Mouse (Mus musculus): ENCODE data around the gene Hdgf. TPM values are rescaled to one million over a fixed set of nuclear protein-coding genes. Genes with fewer than 3 reads are reported as not detected.

The Hdgf gene
- polyA plus RNA-seq, 1 experiment = 78.7 TPM

DNA sequence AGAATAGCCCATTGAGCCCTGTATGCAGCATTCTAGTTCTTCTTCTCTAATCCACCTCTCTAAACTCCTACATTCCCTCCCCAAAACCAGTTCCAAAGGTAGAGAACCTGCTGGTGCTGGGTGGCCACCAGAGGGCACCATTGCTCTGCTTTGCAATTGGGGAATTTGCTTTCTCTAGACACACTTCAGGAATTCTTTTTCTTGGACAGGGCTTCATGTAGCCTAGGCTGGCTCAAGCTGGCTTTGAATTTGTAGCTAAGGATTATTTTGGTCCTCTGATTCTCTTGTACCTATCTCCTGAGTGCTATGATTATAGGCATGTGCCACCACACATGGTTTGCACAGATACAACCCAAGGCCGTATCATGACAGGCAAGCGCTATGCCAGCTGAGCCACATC is 29.7 kb downstream of the Hdgf start:
- WGBS = 95% methylated on average over 2 of the region's 2 CpGs
- no peak for DNase-seq (ENCODE audit: low read depth, low spot score)

DNA sequence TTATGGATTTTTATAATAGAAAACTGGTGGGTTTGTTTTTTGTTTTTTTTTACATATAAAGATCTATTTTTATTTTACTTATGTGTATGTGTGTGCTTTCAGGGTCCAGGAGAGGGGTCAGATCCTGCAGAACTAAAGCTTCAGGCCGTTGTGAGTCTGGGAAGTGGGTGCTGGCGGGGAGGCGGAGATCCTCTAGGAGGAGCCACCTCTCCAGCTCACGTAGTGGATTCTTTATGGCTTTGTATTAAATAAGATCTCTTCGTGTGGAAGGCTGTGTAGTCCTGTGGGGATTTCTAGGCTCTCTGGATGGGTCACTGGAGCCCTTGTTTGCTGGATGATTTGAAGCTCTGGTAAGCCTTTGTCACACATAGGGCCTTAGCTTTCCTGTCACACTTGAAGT is 34.5 kb downstream of the Hdgf start:
- 67% methylated on average over 5 of the region's 5 CpGs for WGBS
- DNase-seq (ENCODE audit: low read depth, low spot score) = no peak

DNA sequence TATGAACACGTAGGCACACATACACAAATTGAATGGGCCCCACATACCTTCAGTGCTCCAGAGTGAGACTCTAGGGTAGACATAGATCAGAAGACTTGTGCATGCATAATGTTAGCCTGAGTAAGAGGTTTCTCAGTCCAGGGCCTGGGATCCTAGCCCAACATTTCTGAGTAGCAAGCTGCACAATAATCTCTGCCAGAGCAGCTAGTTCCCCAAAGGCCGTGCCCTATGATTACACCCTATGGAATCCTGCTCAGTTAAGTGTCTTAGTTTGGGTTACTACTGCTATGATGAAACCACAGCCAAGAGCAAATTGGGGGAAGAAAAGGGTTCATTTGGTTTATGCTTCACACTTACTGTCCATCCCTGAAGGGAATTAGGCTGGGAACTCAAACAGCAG is 36.4 kb downstream of the Hdgf start:
- DNase-seq (ENCODE audit: low read depth, low spot score) = no peak
- 91% methylated on average over 2 of the region's 2 CpGs for WGBS

DNA sequence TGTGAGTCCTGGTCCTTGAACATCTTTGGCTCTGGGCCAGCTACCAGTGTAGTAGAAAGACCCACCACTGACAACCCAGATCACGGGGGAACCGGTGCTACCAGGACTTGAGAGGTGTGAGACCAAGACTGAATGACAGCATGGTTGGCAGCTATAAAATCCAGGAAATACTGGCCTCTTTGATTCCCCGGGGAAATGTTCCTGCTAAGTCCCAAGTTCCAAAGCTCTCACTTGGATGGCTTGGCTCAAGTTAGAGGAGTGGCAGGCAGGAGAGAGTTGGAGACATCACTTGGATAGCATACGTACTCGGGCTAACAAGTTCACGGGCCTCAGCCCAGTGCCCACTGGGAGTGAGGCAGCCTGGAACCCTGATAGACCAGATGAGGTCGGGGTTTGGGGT is 37.5 kb downstream of the Hdgf start:
- WGBS = 56% methylated on average over 7 of the region's 7 CpGs
- DNase-seq (ENCODE audit: low read depth, low spot score) = no peak

DNA sequence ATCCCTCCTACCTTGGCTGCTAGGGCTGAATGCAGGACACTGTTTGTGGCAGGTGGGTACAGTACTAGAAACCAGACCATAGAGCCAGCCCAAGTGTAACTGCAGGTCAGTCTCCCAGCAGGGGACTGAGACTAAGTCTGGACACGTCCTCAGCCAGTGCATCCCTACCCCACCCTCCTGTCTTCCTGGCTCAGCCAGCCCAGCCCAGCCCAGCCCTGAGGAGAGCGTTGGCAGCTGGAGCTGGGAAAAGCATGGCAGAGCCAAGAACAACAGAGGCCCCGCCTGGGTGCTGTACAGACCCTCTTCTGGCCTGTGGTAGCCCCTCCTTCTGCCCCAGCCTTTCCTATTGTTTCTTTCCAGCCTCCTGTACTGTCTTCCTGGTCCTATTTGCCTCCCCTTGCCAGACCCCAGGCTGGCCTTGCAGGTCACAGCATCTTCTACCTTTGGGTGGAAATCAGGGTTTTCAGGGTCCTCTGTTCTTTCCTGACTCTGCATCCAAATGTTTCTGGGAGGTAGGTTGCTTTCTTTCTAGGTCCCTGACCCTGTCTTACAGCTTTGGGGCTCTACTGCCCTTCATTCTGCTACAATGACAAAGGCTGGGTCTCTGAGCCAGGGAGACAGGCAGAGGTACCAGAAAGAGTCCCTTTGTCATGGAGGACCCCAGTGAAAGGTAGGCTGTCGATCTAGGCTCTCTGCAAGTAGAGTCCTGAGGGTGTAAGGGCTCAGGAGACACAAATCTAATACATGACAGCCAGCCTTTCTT is 38.9 kb downstream of the Hdgf start:
- WGBS = 18% methylated on average over 4 of the region's 4 CpGs
- DNase-seq (ENCODE audit: low read depth, low spot score) = no peak

DNA sequence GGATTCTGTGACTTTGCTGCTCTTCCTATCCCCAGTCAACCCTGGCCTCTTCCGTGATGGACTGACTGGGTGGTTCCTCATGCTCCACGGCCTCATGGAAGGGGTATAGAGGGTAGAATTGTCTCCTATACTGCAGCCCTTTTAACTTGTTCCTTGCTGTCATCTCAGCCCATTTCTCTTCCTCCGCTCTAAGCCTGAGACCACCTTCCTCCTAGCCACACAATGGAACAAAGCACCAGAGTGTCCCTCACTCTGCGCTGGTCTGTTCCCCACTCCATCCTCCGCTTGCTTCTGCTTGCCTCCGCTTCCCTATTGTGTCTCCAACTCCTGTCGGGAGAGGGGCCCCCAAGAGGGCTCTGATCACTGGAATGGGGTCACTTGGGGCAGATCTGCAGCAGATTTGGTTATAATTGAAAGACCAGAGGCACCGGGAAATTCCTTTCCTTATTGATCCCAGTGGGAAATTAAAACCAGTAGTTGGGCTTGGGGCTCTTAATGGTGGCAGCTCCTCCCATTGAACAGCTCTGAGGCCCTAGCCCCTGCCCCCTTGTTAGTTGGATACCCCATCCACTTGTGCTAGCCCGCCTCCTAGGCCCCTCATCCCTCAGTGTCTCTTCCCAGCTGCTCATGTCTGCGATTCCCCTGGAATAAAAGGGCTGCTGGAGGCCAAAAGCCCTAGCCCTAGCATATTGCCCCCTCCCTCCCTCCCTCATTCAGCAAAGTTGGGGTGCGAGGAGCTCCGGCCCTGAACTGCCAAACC is 39.8 kb downstream of the Hdgf start:
- 63% methylated on average over 12 of the region's 12 CpGs for WGBS
- DNase-seq (ENCODE audit: low read depth, low spot score) = no peak

DNA sequence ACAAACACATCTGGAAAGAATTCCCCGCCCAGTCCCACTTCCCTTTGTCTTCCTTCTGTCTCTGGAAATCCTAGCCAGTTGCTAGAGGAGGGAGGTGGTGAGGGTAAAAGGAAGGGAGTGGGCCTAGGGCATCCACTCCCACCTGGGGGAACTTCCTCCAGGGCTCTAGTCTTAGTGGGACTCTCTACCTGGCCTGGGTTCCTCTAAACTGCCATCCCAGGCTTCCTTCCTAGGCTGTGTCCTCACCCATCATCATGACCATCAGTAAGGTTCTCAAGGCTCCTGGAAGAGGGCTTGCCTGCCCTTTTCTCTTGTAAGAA is 40.4 kb downstream of the Hdgf start:
- 55% methylated on average over 1 of the region's 1 CpGs for WGBS
- no peak for DNase-seq (ENCODE audit: low read depth, low spot score)

DNA sequence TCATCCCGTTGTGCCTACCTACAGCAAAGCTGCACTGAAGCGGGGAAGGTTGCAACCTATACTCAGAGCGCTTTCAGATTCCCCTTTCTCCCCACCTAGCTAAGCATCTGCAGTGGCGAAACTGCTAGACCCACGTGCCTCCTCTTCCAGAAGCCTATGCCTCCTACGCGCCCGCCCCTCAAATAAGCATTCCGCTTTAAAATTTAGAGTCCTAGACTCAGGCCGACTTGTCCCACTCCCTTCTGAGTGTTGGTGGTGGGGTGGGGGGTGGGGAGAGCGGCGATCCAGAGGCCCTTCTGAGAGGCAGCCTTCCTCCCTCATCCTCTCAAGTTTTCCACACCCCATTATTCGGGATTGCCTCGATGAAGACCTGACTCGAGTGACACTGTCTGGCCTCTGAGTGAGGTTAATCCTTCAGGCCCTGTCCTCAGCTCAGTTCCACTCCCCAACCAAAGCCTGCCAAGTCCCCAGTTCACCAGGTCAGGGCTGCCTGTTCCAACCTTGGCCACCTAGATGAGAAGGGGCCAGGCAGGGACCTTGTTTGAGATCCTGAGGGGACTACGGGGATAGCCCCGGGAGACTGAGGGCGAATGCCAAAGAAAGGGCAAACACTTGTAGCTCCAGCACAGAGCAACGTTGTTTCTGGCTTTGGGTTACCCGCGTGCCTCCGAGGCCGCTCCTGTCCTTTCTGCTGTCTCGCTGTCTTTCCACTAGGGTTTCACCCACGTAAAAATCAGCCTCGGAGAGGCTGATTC is 41.1 kb downstream of the Hdgf start:
- 16% methylated on average over 26 of the region's 26 CpGs for WGBS
- no peak for DNase-seq (ENCODE audit: low read depth, low spot score)

DNA sequence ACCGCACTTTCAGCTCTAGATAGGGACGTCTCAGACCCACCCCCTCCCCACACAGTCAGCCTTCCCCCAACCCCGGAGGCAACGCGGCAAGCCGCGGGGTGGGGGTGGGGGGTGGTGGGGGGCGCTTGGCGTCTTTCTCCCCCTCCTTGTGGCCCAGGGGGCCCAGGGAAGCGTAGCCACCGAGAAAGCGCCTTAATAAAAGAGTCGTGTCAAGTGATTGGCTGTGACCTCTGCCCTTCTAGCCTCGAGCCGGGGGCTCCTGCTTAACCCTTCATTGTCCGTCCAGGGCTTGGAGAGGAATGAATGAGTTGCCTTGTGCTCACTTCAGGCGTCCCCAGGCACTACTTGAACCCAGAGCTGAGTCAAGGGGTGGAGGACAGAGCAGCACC is 41.7 kb downstream of the Hdgf start:
- no peak for DNase-seq (ENCODE audit: low read depth, low spot score)
- WGBS = 3% methylated on average over 17 of the region's 17 CpGs

DNA sequence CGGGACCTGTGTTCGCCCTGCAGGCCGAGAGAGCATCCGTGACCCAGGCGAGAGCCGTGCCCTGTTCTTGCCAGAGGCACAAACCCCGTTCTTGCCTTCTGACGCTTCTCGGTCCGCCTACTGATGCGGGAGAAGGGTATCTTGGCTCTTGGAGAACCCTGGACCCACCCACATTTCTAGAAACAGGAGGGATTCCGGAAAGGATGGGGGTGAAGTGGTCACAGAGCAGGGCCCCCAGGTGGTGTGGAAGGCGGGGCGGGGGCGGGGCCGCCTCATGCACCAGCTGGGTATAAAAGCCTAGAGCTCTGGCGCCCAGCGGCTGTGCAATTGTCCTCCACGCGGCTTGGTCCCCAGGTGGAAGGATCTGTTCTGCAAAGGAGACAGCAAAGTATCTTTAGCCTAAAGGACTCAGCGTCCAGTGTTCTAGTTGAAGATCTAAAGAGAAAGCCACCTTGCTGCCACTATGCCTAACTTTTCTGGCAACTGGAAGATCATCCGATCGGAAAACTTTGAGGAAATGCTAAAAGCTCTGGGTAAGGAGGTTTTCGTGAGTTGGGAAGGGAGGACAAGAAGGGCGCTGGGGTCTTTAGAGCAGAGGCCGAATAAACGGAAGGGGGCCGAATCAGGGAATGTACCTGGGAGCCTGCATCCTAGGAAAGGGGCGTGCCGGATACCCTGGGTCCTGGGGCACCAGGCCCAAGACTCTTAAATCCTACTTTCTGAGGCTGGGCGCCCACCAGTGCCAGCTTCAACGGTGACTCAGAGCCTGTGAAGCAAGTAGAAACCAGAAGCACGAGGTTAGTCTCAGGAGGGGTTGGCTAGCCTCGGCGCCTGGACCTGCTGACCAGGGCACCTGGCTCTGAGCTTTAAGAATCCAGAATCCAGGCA is 42.5 kb downstream of the Hdgf start, which contains the start of gene Crabp2:
Gene Crabp2 (plus strand): TSS at position 289 of the 888 bp plus-strand sequence.
- no peak for DNase-seq (ENCODE audit: low read depth, low spot score)
- 6% methylated on average over 35 of the region's 35 CpGs for WGBS

DNA sequence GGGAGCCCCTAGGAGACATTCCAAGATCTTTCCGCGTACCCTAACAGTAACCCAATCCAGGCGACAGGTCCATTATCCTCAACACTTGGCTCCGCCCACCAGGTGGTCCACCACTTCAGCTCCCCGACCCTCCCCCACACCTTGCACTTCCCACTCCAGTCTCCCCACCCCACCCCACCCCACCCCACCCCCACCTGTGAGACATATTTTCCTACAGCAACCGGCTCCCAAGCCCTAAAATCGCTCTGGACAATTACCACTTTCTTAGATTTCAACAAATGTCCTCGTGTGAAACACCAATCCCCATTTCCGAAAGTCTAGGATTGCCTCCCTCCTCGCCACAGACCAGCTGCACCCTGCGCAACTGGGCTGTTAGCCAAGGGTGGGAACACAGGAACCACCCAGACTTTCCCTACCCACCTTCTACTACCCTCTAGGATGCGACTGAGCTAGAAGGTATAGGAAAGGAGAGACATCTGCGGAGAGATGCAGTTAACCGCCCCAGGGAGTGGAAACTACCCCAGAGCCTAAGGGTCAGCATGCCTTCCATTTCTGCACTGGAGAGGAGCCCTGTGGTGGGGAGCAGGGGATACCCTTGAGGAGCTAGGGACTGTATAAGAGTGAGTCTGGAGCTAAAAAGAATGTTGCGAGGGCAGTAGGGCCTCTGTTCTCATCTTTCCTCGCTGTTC is 43.3 kb downstream of the Hdgf start:
- WGBS = 31% methylated on average over 16 of the region's 16 CpGs
- no peak for DNase-seq (ENCODE audit: low read depth, low spot score)

DNA sequence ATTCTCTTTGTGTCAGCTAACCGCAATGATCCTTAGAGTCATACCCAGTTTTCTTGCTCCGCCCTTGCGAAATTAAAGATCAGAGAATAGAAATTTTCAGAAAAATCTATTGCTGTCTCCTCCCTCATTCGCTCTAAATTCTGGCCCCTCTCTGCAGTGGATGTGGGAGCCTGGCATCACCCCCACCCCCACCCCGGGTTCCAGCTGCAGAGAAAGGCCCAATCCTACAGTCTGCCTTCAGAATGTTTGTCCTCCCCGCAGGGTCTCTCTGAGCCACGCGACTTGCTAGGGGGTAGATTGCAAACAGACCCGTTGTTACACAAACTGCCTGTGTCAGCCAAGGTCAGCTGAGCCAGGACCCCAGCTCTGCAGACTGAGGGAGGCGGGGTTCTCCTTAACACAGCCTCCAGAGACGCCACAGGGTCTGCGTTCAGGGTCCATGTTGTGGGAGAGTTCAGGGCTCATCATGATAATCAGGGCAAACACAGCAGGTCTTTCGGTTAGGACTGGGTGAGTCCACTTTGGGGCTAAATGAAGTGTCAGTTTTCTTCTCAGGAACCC is 43.9 kb downstream of the Hdgf start:
- 39% methylated on average over 13 of the region's 13 CpGs for WGBS
- DNase-seq (ENCODE audit: low read depth, low spot score) = no peak

DNA sequence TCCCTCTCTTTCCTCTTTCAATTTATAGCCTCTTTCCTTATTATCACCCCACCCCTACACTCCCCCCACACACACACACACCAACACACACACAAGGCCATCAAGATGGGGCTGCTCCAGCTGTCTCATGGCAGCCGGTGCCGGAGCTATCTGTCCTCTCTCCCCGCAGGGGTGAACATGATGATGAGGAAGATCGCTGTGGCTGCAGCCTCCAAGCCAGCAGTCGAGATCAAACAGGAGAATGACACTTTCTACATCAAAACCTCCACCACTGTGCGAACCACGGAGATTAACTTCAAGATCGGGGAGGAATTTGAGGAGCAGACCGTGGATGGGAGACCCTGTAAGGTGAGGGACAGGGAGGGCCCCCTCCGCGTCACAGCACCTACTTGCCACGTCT is 45.8 kb downstream of the Hdgf start:
- DNase-seq (ENCODE audit: low read depth, low spot score) = no peak
- 40% methylated on average over 12 of the region's 12 CpGs for WGBS

DNA sequence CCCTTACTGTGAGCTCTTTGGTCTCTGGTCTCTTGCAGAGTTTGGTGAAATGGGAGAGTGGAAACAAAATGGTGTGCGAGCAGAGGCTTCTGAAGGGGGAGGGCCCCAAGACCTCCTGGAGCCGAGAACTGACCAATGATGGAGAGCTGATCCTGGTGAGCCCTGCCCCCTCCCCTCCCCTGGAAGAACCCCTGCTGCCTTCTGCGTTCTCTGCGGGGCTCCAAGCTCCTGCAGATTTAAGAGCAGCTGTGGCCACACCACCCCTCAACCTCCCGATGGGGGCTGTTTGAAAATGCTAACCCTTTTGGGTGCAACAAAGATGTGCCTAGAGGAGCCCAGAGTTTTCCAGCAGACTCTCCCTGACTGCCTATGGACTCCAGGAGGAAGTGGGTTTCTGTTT is 46.3 kb downstream of the Hdgf start:
- WGBS = 19% methylated on average over 5 of the region's 5 CpGs
- DNase-seq (ENCODE audit: low read depth, low spot score) = no peak

DNA sequence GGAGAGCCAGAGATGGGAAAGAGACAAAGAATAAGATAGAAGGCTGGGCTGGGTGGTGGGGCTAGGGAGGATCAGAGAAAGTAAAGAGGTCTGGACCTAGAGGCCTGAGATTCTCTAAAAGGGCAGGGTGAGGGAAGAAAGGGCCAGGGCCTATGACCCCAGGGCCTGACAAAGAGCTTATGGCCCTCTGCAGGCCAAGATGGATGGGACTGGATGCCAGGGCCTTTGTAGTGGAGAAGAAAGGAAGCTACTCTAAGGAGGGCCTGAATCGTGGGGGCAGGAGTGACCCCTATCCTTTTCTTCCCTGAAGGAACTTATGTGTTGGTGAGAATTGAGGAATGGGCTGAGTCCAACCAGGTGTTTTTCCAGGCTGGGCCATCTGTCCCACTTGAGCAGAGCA is 51.9 kb downstream of the Hdgf start:
- 45% methylated on average over 1 of the region's 1 CpGs for WGBS
- DNase-seq (ENCODE audit: low read depth, low spot score) = no peak

DNA sequence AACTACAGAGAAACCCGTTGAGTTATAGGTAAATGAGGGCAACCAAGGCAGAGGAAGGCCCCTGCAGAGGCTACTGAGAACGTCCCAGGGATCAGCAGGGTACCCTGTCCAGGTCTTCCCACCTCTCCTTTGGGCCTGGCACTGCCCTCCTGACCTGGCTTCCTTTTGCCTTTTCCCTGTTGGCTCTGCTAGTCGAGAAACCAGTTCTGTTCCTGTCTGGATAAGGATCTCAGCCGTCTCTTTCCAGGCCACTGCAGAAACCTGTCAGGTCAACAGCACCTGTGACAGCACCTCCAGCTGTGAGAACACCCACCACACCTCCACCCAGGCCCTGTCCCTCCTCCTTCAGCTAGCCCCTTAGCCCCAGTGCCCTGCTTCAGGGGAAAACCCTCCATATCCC is 52.4 kb downstream of the Hdgf start:
- no peak for DNase-seq (ENCODE audit: low read depth, low spot score)
- WGBS = 55% methylated on average over 4 of the region's 4 CpGs

DNA sequence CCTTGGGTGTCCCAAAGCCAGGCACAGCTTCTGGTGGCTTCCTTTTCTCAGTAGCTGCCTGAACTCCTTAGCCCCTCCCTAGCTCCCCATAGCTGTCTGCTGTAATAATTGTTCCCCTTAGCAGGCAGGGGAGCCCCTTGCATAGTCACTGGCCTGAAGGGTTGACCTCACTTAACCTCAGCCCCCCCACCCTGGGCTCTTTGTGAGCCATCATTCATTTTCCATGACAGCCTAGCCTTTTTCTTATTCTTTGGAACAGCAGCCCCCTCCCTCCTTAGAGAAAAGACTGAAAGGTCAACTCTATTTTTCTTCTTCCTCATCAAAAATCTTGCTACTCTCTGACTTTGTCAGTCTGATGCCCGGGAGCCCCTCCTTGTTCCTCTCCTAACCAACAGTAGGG is 52.8 kb downstream of the Hdgf start:
- 72% methylated on average over 1 of the region's 1 CpGs for WGBS
- no peak for DNase-seq (ENCODE audit: low read depth, low spot score)

DNA sequence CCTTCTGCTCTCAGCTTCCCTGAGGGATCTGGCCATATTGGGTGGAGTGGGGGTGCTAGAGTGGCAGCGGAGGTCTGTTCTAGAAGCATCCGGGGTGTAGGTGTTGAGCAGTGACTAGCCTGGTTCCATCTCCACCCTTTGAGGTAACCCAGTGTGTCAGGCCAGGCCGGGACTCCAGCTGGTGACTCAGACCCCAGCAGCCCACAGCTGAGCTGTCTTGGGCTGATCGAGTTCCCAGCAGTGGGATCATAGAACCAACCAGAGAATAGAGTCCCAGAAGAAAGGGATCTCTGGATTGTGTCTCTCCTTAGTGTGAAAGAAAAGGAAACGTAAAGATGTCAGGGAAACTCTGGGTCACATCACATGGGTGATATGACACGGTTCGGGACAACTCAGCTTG is 53.2 kb downstream of the Hdgf start:
- 81% methylated on average over 7 of the region's 7 CpGs for WGBS
- DNase-seq (ENCODE audit: low read depth, low spot score) = no peak

DNA sequence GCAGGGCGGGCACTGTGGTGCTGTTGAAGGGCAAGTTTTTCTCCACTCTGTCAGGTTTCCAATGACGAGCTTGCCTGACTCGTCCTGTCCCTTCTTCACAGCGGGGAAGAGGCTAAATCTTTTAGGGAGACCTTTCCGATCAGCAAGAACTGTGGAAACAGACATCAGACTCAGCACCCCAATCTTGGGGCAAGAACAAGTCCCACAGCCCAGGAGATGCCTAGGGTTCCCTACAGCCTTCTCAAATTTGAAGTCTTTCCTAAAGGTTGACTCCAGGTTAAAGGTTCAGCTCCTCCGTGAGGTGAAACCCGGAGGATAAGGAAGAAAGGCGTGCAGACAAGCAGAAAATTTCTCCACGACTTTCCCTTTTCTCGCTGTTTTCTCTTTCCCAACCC is 54.1 kb downstream of the Hdgf start:
- WGBS = 26% methylated on average over 10 of the region's 10 CpGs
- DNase-seq (ENCODE audit: low read depth, low spot score) = no peak
